Mouse (Mus musculus) thymus, adult 2 months (tissue): ENCODE measurements around the gene Tmem102. TPM values are rescaled to one million over a fixed set of nuclear protein-coding genes. Genes with fewer than 3 reads are reported as not detected.

ENCODE experiments used
- DNase-seq: peaks from one replicate; pipeline ENCODE4 v3.0.0; 2021
- H3K27ac ChIP-seq: fragments of 200-500 bp; 2 replicates; pipeline ENCODE4 v1.5.1; 2012; ENCODE audit warnings: low read length, control low read depth; ENCODE audit not compliant: control insufficient read depth, insufficient read depth
- H3K27me3 ChIP-seq: fragments of 200-500 bp; 2 replicates; pipeline ENCODE4 v1.6.1; 2012; ENCODE audit warnings: mild to moderate bottlenecking, low read length, moderate library complexity, mixed read lengths; ENCODE audit not compliant: control insufficient read depth, insufficient read depth
- H3K36me3 ChIP-seq: fragments of 200-500 bp; 2 replicates; pipeline ENCODE4 v1.6.1; 2012; ENCODE audit warnings: mild to moderate bottlenecking, low read length, moderate library complexity; ENCODE audit not compliant: control insufficient read depth, insufficient read depth
- H3K4me1 ChIP-seq: fragments of 200-500 bp; replicated peaks from 2 replicates; pipeline ENCODE4 v1.6.1; 2012; ENCODE audit warnings: low read length; ENCODE audit not compliant: control insufficient read depth, insufficient read depth
- H3K4me3 ChIP-seq: fragments of 200-500 bp; 2 replicates; pipeline ENCODE4 v1.5.1; 2012; ENCODE audit warnings: mild to moderate bottlenecking, low read length, control low read depth, moderate library complexity; ENCODE audit not compliant: control insufficient read depth, insufficient read depth
- CTCF ChIP-seq: fragments of 200-500 bp; IDR thresholded peaks from 2 replicates; pipeline ENCODE4 v1.5.1; 2012; ENCODE audit warnings: mild to moderate bottlenecking, control low read depth, low read length, moderate library complexity, borderline replicate concordance; ENCODE audit not compliant: control insufficient read depth, poor library complexity, insufficient read depth; ENCODE audit errors: extremely low read depth
- POLR2A ChIP-seq: fragments of 200-500 bp; IDR thresholded peaks from 2 replicates; pipeline ENCODE4 v1.6.1; 2012; ENCODE audit warnings: mild to moderate bottlenecking, low read length, control low read depth, moderate library complexity; ENCODE audit not compliant: control insufficient read depth, poor library complexity, insufficient read depth; ENCODE audit errors: extremely low read depth
- WGBS: fragments of 180-500 bp; shearing (Covaris S2); methylation state at CpG from one replicate; pipeline ENCODE4 v1.1.7; 2018; 5-methylcytosine and 5-hydroxymethylcytosine counted together
- polyA plus RNA-seq: library from polyadenylated mRNA; depleted of rRNA; stranded (reverse); fragments of >200 nt; gene quantifications from 2 replicates; pipeline ENCODE4 v1.2.3, GENCODE M21; 2012

Tmem102 gene
- polyA plus RNA-seq, 1 experiment: 5.1 TPM

DNA sequence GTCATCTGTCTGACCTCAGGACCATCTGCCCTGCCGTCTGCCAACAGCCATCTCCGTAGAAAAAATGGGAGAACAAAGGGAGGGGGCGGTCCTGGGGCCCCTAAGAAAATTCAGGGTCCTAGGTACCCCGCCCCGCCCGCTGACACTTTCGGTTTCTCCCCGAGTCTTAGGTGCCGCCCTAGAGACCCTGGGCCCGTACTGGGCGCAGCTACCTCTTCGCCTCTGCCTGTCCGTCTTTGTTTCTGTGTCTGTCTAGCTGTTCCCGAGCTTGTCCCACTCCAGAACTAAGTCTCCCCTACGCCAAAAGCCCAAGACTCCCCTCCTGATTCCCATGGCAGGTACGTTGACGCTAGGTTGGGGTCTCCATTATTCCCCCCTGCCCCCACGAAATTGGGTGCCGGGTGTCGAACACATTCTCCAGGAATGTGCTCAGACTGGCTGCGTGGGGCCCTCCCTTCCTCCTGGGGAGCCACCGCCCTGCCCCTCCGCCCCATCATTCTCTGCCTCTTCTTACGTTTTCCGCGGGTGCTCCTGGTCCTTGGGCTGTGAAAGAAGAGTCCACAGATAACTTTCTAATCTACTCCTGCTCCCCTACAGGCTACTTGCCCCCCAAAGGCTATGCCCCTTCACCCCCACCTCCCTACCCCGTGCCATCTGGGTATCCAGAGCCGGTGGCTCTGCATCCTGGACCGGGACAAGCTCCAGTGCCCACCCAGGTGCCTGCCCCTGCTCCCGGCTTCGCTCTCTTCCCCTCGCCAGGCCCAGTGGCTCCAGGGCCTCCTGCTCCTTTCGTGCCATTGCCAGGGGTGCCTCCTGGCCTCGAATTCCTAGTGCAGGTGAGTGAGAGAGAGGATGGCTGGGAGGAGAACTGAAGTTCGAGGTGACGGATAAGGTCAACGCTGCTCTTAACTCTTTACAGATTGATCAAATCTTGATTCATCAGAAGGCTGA lies 41.6 kb upstream of the Tmem102 start:
- WGBS: 10% methylated on average over 37 of the region's 37 CpGs
- no peak for DNase-seq
- peaks cover 42% of the 10 kb centered on the region for H3K4me1 ChIP-seq

GRCm38 (mm10) chr11:69846198-69846680 lies 40.8 kb upstream of the Tmem102 start, which contains the start of gene Plscr3:
Plscr3 (plus strand) TSS chr11:69846376.
- no peaks in the 10 kb centered on the region for H3K36me3 ChIP-seq
- TF ChIP-seq POLR2A (peak; percentile 63; the same call in 1 of the 2 replicates), CTCF (peak; percentile 28; the same call in 1 of the 2 replicates)
- peak within 1 kb of the TSS; percentile 72 for H3K27ac ChIP-seq
- peak; percentile 95 for DNase-seq
- H3K4me1 ChIP-seq: peaks cover 39% of the 10 kb centered on the region
- WGBS: under 1% methylated on average over 36 of the region's 38 CpGs
- H3K4me3 ChIP-seq: peak within 1 kb of the TSS; percentile 96
- H3K27me3 ChIP-seq: no peaks in the 10 kb centered on the region

More for the DNA sequence above, 41.6 kb upstream of the Tmem102 start:
- peak overlapping the region; percentile 72 for H3K27ac ChIP-seq
- peak overlapping the region; percentile 96 for H3K4me3 ChIP-seq
- no peaks in the 10 kb centered on the region for H3K27me3 ChIP-seq
- TF ChIP-seq CTCF (no peak), POLR2A (0 out of 2 replicates have a peak, but pooled peaks have one; percentile 7)
- no peaks in the 10 kb centered on the region for H3K36me3 ChIP-seq

DNA sequence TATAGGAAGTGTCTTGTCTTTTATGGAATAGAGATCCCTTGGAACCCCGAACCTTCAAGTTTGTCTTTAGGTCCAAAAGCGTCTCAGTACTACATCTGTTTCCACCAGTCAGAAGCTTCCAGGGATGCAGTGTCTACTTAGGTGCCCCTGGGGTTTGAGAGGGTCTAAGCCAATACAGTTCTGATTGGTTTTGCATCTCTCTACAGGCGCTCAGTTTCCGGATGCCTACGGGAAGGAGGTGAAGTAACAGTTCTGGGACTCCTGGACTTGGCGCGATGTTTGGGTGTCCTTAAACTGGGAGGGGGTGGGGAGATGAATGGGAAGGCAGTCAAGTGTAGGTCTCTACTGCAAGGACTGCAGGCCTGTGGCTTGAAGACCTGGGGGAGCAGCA lies 33.3 kb upstream of the Tmem102 start:
- TF ChIP-seq CTCF (no peak), POLR2A (no peak)
- H3K4me3 ChIP-seq: peak overlapping the region; percentile 53
- no peak overlapping the region for H3K27ac ChIP-seq
- 1% methylated on average over 7 of the region's 7 CpGs for WGBS
- H3K4me1 ChIP-seq: peaks cover 24% of the 10 kb centered on the region
- no peaks in the 10 kb centered on the region for H3K36me3 ChIP-seq
- no peaks in the 10 kb centered on the region for H3K27me3 ChIP-seq
- no peak for DNase-seq

DNA sequence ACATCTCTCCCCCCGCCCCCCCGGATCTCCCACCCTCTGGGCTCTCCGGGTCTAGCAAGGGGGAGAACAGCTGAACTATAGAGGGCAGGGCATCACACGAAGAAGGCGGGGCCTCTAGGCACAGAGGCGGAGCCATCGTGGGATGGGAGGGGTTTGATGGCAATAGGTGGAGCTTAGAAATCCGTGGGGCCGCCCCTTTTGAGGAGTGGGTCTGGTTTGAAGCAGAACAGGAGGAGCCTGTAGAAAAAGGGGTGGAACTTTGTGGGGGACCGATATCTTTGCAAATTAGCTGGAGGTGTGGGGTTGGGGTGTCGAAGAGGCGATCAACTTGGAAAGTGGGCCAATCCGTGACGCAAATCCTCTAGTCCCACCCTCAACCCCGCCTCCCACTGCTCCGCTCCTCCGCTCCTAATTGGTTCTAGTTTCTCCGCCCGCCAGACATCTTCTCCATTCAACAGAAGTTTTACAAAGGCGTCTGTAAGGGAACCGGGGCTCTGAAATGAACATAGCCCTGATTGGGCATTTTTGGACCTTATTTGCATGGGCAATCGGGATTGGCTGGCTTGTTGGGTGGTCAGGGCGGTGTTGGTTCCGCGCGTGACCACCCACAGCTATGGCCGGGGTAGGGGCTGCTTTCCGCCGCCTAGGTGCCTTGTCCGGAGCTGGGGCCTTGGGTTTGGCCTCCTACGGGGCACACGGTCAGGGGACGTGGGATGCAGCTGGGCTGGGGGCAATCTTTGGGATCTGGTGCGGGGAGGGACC lies 32.7 kb upstream of the Tmem102 start, which contains the start of gene Tmem256:
Tmem256 (plus strand) TSS at position 563 of the 762 bp plus-strand sequence.
- H3K27ac ChIP-seq: no peak within 1 kb of the TSS
- H3K27me3 ChIP-seq: no peaks in the 10 kb centered on the region
- DNase-seq: peak; percentile 84
- H3K4me3 ChIP-seq: peak within 1 kb of the TSS; percentile 53
- TF ChIP-seq POLR2A: 0 out of 2 replicates have a peak, but pooled peaks have one; percentile 21
- 0 out of 2 replicates have a peak, but pooled peaks have one; percentile 18 for TF ChIP-seq CTCF
- WGBS: under 1% methylated on average over 34 of the region's 34 CpGs
- H3K4me1 ChIP-seq: peaks cover 28% of the 10 kb centered on the region
- H3K36me3 ChIP-seq: no peaks in the 10 kb centered on the region

GRCm38 (mm10) chr11:69837604-69837951 lies 32.2 kb upstream of the Tmem102 start, which contains the start of gene Nlgn2:
Nlgn2 (minus strand) TSS chr11:69837784.
- peaks cover 28% of the 10 kb centered on the region for H3K4me1 ChIP-seq
- under 1% methylated on average over 32 of the region's 32 CpGs for WGBS
- no peak for DNase-seq
- no peaks in the 10 kb centered on the region for H3K27me3 ChIP-seq
- H3K4me3 ChIP-seq: peak within 1 kb of the TSS; percentile 53
- no peak for TF ChIP-seq CTCF
- H3K36me3 ChIP-seq: no peaks in the 10 kb centered on the region
- no peak within 1 kb of the TSS for H3K27ac ChIP-seq
